Mouse (Mus musculus) stomach, embryonic 14.5 days (tissue): Measurements from ENCODE around the gene Mpzl2. TPM values are rescaled to one million over a fixed set of nuclear protein-coding genes. Genes with fewer than 3 reads are reported as not detected.

Experiments
- ATAC-seq: fragments of 200-750 bp; cut with Nextera tagmentation; 2 replicates; pipeline ENCODE4 v1.8.0; 2017; ENCODE audit warnings: low read depth, moderate TSS enrichment; ENCODE audit not compliant: insufficient number of reproducible peaks, insufficient read depth, low FRiP score
- H3K27ac ChIP-seq: fragments of 300-500 bp; sonication (generic); 2 replicates; pipeline ENCODE4 v1.5.1; 2014; ENCODE audit warnings: mild to moderate bottlenecking, low read length, moderate library complexity, mixed read lengths
- H3K27me3 ChIP-seq: fragments of 300-500 bp; sonication (generic); 2 replicates; pipeline ENCODE4 v1.6.1; 2014; ENCODE audit warnings: low read length, control low read depth, mixed read lengths; ENCODE audit not compliant: control insufficient read depth, insufficient read depth
- H3K36me3 ChIP-seq: fragments of 300-500 bp; sonication (generic); 2 replicates; pipeline ENCODE4 v1.6.1; 2014; ENCODE audit warnings: mild to moderate bottlenecking, control low read depth, low read length, moderate library complexity, mixed read lengths; ENCODE audit not compliant: control insufficient read depth, insufficient read depth
- H3K4me1 ChIP-seq: fragments of 300-500 bp; sonication (generic); 2 replicates; pipeline ENCODE4 v1.6.1; 2014; ENCODE audit warnings: low read length, control low read depth, mixed read lengths; ENCODE audit not compliant: control insufficient read depth, insufficient read depth
- H3K4me2 ChIP-seq: fragments of 300-500 bp; sonication (generic); replicated peaks from 2 replicates; pipeline ENCODE4 v1.6.1; 2014; ENCODE audit warnings: low read depth, low read length, control low read depth
- H3K4me3 ChIP-seq: fragments of 300-500 bp; sonication (generic); 2 replicates; pipeline ENCODE4 v1.5.1; 2014; ENCODE audit warnings: low read depth, low read length, control low read depth
- H3K9ac ChIP-seq: fragments of 300-500 bp; sonication (generic); replicated peaks from 2 replicates; pipeline ENCODE4 v1.6.1; 2014; ENCODE audit warnings: low read depth, mild to moderate bottlenecking, control low read depth, low read length, moderate library complexity, mixed read lengths
- H3K9me3 ChIP-seq: fragments of 300-500 bp; sonication (generic); 2 replicates; pipeline ENCODE4 v1.6.1; 2016; ENCODE audit warnings: low read depth, low read length, control low read depth; ENCODE audit not compliant: control insufficient read depth
- WGBS: fragments of 180-500 bp; shearing (Covaris S2); extraction: QIAGEN DNeasy Blood & Tissue Kit; methylation state at CpG from one replicate; pipeline ENCODE4 v1.1.7; 2014; 5-methylcytosine and 5-hydroxymethylcytosine counted together
- polyA plus RNA-seq: library from polyadenylated mRNA; unstranded; fragments of >200 nt; fragmentation: Nextera tagmentation; extraction: Ambion mirVana; gene quantifications from 2 replicates; pipeline ENCODE4 v1.2.1, GENCODE M21; 2014

Gene Mpzl2
- polyA plus RNA-seq, 1 experiment from 2014 or later = 28.6 TPM

- Histone ChIP-seq H3K27ac (peak overlapping the region; percentile 49), H3K4me3 (no peak overlapping the region)
Observed at GRCm38 (mm10) chr9:45041131-45041838, 1.7 kb downstream of the Mpzl2 start.

GRCm38 (mm10) chr9:45042056-45042720 is 2.6 kb downstream of the Mpzl2 start:
- Histone ChIP-seq H3K4me2 (peak overlapping the region; percentile 43), H3K27ac (peak overlapping the region; percentile 66), H3K36me3 (peaks cover 4% of the 10 kb centered on the region; the same call in 1 of the 2 replicates), H3K9ac (peak overlapping the region; percentile 18; the same call in 1 of the 2 replicates), H3K4me3 (peak overlapping the region; percentile 33), H3K27me3 (0 out of 2 replicates have a peak, but pooled peaks cover 3% of the 10 kb centered on the region), H3K4me1 (peaks cover 7% of the 10 kb centered on the region; the same call in 1 of the 2 replicates), H3K9me3 (no peaks in the 10 kb centered on the region)
- ATAC-seq = peak; percentile 96
- WGBS = under 1% methylated on average over 20 of the region's 20 CpGs

More at GRCm38 (mm10) chr9:45041131-45041838, 1.7 kb downstream of the Mpzl2 start:
- Histone ChIP-seq H3K9ac (no peak overlapping the region), H3K4me1 (peaks cover 7% of the 10 kb centered on the region; the same call in 1 of the 2 replicates), H3K9me3 (no peaks in the 10 kb centered on the region), H3K4me2 (0 out of 2 replicates have a peak overlapping the region, but pooled peaks have one; percentile 33), H3K36me3 (peaks cover 4% of the 10 kb centered on the region; the same call in 1 of the 2 replicates), H3K27me3 (0 out of 2 replicates have a peak, but pooled peaks cover 3% of the 10 kb centered on the region)
- WGBS = 35% methylated on average over 17 of the region's 17 CpGs
- ATAC-seq = no peak

GRCm38 (mm10) chr9:45042947-45043346 is 3.3 kb downstream of the Mpzl2 start:
- Histone ChIP-seq H3K4me1 (peaks cover 7% of the 10 kb centered on the region; the same call in 1 of the 2 replicates), H3K9ac (peak overlapping the region; percentile 18; the same call in 1 of the 2 replicates), H3K36me3 (peaks cover 4% of the 10 kb centered on the region; the same call in 1 of the 2 replicates), H3K4me3 (peak overlapping the region; percentile 33), H3K9me3 (no peaks in the 10 kb centered on the region), H3K4me2 (peak overlapping the region; percentile 43), H3K27ac (peak overlapping the region; percentile 66; the same call in 1 of the 2 replicates), H3K27me3 (0 out of 2 replicates have a peak, but pooled peaks cover 3% of the 10 kb centered on the region)
- no peak for ATAC-seq
- WGBS = under 1% methylated on average over 10 of the region's 10 CpGs

GRCm38 (mm10) chr9:45046973-45047372 is 7.4 kb downstream of the Mpzl2 start:
- 87% methylated on average over 16 of the region's 16 CpGs for WGBS
- Histone ChIP-seq H3K4me3 (no peak overlapping the region), H3K36me3 (peaks cover 4% of the 10 kb centered on the region; the same call in 1 of the 2 replicates), H3K27me3 (0 out of 2 replicates have a peak, but pooled peaks cover 3% of the 10 kb centered on the region), H3K9me3 (no peaks in the 10 kb centered on the region), H3K4me1 (peaks cover 3% of the 10 kb centered on the region; the same call in 1 of the 2 replicates), H3K4me2 (no peak overlapping the region), H3K9ac (no peak overlapping the region), H3K27ac (no peak overlapping the region)
- ATAC-seq = no peak

GRCm38 (mm10) chr9:45048511-45048910 is 8.9 kb downstream of the Mpzl2 start:
- Histone ChIP-seq H3K4me1 (no peaks in the 10 kb centered on the region), H3K4me2 (no peak overlapping the region), H3K9me3 (no peaks in the 10 kb centered on the region), H3K36me3 (peaks cover 4% of the 10 kb centered on the region; the same call in 1 of the 2 replicates), H3K4me3 (no peak overlapping the region), H3K9ac (no peak overlapping the region), H3K27ac (no peak overlapping the region), H3K27me3 (no peaks in the 10 kb centered on the region)
- no peak for ATAC-seq
- 33% methylated on average over 4 of the region's 4 CpGs for WGBS

GRCm38 (mm10) chr9:45049731-45050130 is 10.1 kb downstream of the Mpzl2 start:
- no peaks in the 10 kb centered on the region for H3K4me1 ChIP-seq
- no peak for ATAC-seq
- no peak overlapping the region for H3K9ac ChIP-seq
- no peak overlapping the region for H3K27ac ChIP-seq
- no peak overlapping the region for H3K4me2 ChIP-seq
- peaks cover 4% of the 10 kb centered on the region; the same call in 1 of the 2 replicates for H3K36me3 ChIP-seq
- H3K9me3 ChIP-seq = no peaks in the 10 kb centered on the region
- WGBS = 85% methylated on average over 1 of the region's 1 CpGs
- no peak overlapping the region for H3K4me3 ChIP-seq
- H3K27me3 ChIP-seq = no peaks in the 10 kb centered on the region

- Histone ChIP-seq H3K9me3 (no peaks in the 10 kb centered on the region), H3K4me2 (no peak overlapping the region), H3K9ac (no peak overlapping the region), H3K27ac (no peak overlapping the region), H3K4me3 (no peak overlapping the region), H3K36me3 (no peaks in the 10 kb centered on the region), H3K27me3 (no peaks in the 10 kb centered on the region), H3K4me1 (no peaks in the 10 kb centered on the region)
- ATAC-seq = no peak
- 89% methylated on average over 2 of the region's 2 CpGs for WGBS
Observed at GRCm38 (mm10) chr9:45050301-45050700, 10.7 kb downstream of the Mpzl2 start.

GRCm38 (mm10) chr9:45055082-45055713 is 15.6 kb downstream of the Mpzl2 start, which contains the start of gene Mpzl3:
TSS of gene Mpzl3 (plus strand) at chr9:45055186.
- peak within 1 kb of the TSS; percentile 62 for H3K4me3 ChIP-seq
- no peaks in the 10 kb centered on the region for H3K27me3 ChIP-seq
- peak within 1 kb of the TSS; percentile 54 for H3K4me2 ChIP-seq
- H3K27ac ChIP-seq = peak within 1 kb of the TSS; percentile 97
- H3K36me3 ChIP-seq = no peaks in the 10 kb centered on the region
- no peaks in the 10 kb centered on the region for H3K4me1 ChIP-seq
- ATAC-seq = peak; percentile 93
- under 1% methylated on average over 33 of the region's 33 CpGs for WGBS
- no peaks in the 10 kb centered on the region for H3K9me3 ChIP-seq
- peak within 1 kb of the TSS; percentile 37; the same call in 1 of the 2 replicates for H3K9ac ChIP-seq
